Mouse (Mus musculus) heart, postnatal 0 days (tissue): Measurements from ENCODE around the gene Nmnat2.

Source experiments
- CTCF ChIP-seq: IDR thresholded peaks from 2 replicates; pipeline ENCODE4 v1.5.1; 2016; ENCODE audit warnings: antibody characterized with exemption, control low read depth, low read depth
- EP300 ChIP-seq: IDR thresholded peaks from 2 replicates; pipeline ENCODE4 v1.6.1; 2016; ENCODE audit warnings: antibody characterized with exemption, low read depth

DNA sequence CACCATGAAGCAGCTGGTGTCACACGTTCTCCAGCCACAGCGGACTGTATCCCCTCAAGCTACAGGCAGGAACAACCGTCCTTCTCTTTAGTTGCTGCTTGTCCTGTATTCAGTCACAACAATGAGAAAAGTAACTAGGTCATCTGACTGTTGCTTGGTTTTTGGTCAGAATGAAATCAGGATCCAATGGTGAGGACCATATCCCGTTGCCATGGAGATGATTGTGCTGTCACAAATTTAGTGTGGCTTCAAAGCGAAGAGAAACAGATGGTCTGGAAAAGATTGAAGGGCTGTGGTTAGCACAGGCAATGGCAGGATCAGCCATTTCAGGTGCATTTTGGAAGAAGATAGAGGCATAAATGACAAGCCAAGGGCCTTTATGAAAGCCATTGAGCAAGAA is 18.4 kb upstream of the Nmnat2 start:
- TF ChIP-seq EP300 = no peak
- TF ChIP-seq CTCF = no peak
